Comparison of ENCODE assay signal across 29 mouse cellular contexts in genomic region chr2:121642934-121643333, GRCm38 (mm10).
DNase-seq lines count a peak whose midpoint lies in the region; ATAC-seq and TF ChIP-seq lines count a peak whose summit lies in the region.
"Had no signal": no experiment of that assay in that cellular context is flagged by ENCODE, and none has a peak within 500 bp of the region (broad histone marks: within the 10 kb centered on the region; RNA-seq: fewer than 3 reads in every experiment).

No protein-coding gene starts in this region.

- TF ChIP-seq CTCF in ES-Bruce4 (IDR thresholded peaks at IDR 0.05; ENCODE audit: low read depth, low read length), result no peak
- TF ChIP-seq CTCF in brain, embryonic 14.5 days (IDR thresholded peaks at IDR 0.05; ENCODE audit: borderline replicate concordance, extremely low read depth, insufficient read depth, insufficient read length), result no peak

- TF ChIP-seq EP300 in ES-Bruce4 (IDR thresholded peaks at IDR 0.05; ENCODE audit: insufficient read depth, low read depth, low read length), result peak; percentile 72; the same call in 1 of the 2 replicates

- no peaks in the 10 kb centered on the region for H3K4me1 ChIP-seq in embryonic facial prominence, embryonic 11.5 days (ENCODE audit: control insufficient read depth, insufficient read depth, low read length)
- peaks cover 17% of the 10 kb centered on the region for H3K4me1 ChIP-seq in embryonic facial prominence, embryonic 10.5 days
- H3K4me1 ChIP-seq in hindbrain, embryonic 12.5 days, result 0 out of 2 replicates have a peak, but pooled peaks cover 2% of the 10 kb centered on the region
- H3K4me1 ChIP-seq in hindbrain, embryonic 11.5 days (replicated peaks; ENCODE audit: control insufficient read depth, insufficient read depth, low read length), result no peaks in the 10 kb centered on the region
- peaks cover 3% of the 10 kb centered on the region for H3K4me1 ChIP-seq in ES-Bruce4 (ENCODE audit: control insufficient read depth, insufficient read depth, low read length)
- H3K4me1 ChIP-seq: liver, embryonic 15.5 days had no signal

- H3K9me3 ChIP-seq in embryonic facial prominence, embryonic 11.5 days (replicated peaks; ENCODE audit: control insufficient read depth, low read length), result no peaks in the 10 kb centered on the region
- no peaks in the 10 kb centered on the region for H3K9me3 ChIP-seq in embryonic facial prominence, embryonic 10.5 days
- no peaks in the 10 kb centered on the region for H3K9me3 ChIP-seq in hindbrain, embryonic 12.5 days (replicated peaks)
- no peaks in the 10 kb centered on the region for H3K9me3 ChIP-seq in hindbrain, embryonic 11.5 days (ENCODE audit: control insufficient read depth, low read length)
- no peaks in the 10 kb centered on the region for H3K9me3 ChIP-seq in ES-Bruce4 (replicated peaks; ENCODE audit: control insufficient read depth, insufficient read depth, low read length, poor library complexity, severe bottlenecking)
- H3K9me3 ChIP-seq: heart, embryonic 13.5 days; hindbrain, embryonic 13.5 days; limb, embryonic 12.5 days; liver, embryonic 15.5 days; lung, embryonic 15.5 days; neural tube, embryonic 15.5 days had no signal

- peak; percentile 25 for DNase-seq in embryonic facial prominence, embryonic 11.5 days (ENCODE audit: low spot score)
- DNase-seq in embryonic facial prominence, embryonic 10.5 days (ENCODE audit: low spot score), result no peak
- DNase-seq in hindbrain, embryonic 11.5 days (ENCODE audit: low spot score), result no peak
- DNase-seq in brain, embryonic 14.5 days (ENCODE audit: low read depth), result peak; percentile 53
- DNase-seq in spleen, postnatal 36 days (ENCODE audit: low spot score in 2 of 2), result no peak
- DNase-seq in left cerebral cortex, adult 11 months (ENCODE audit: low spot score), result no peak
- DNase-seq: adrenal gland, postnatal 10 days; cerebellum, adult 11 months; cerebellum, adult 9-10 months; gastrocnemius, adult 2 months; gastrocnemius, postnatal 36 days; heart, adult 18-20 months; heart, postnatal 10 days; kidney, postnatal 25 days; lung, postnatal 36 days; retina, postnatal 1 day; right cerebral cortex, postnatal 14 days; thymus, postnatal 14 days had no signal

- H3K4me2 ChIP-seq in embryonic facial prominence, embryonic 11.5 days (ENCODE audit: low read depth, low read length), result no peak overlapping the region
- peak overlapping the region; percentile 14; the same call in 1 of the 2 replicates for H3K4me2 ChIP-seq in hindbrain, embryonic 12.5 days (replicated peaks)
- H3K4me2 ChIP-seq in hindbrain, embryonic 11.5 days (replicated peaks; ENCODE audit: low read depth, low read length), result no peak overlapping the region
- H3K4me2 ChIP-seq: heart, embryonic 13.5 days; hindbrain, embryonic 13.5 days; limb, embryonic 12.5 days; liver, embryonic 15.5 days; lung, embryonic 15.5 days; midbrain, embryonic 11.5 days; neural tube, embryonic 15.5 days had no signal

- H3K9ac ChIP-seq in embryonic facial prominence, embryonic 11.5 days (replicated peaks; ENCODE audit: low read length), result no peak overlapping the region
- no peak overlapping the region for H3K9ac ChIP-seq in hindbrain, embryonic 12.5 days
- H3K9ac ChIP-seq in hindbrain, embryonic 11.5 days (ENCODE audit: low read depth, low read length), result no peak overlapping the region
- H3K9ac ChIP-seq in ES-Bruce4 (ENCODE audit: low read depth, poor library complexity, severe bottlenecking), result no peak overlapping the region
- H3K9ac ChIP-seq: heart, embryonic 13.5 days; hindbrain, embryonic 13.5 days; limb, embryonic 12.5 days; liver, embryonic 15.5 days; lung, embryonic 15.5 days; neural tube, embryonic 15.5 days had no signal

- TF ChIP-seq POLR2A in ES-Bruce4 (IDR thresholded peaks at IDR 0.05; ENCODE audit: insufficient read depth, low read length), result no peak
- TF ChIP-seq POLR2A in brain, embryonic 14.5 days (IDR thresholded peaks at IDR 0.05; ENCODE audit: borderline replicate concordance, extremely low read depth, insufficient read depth, insufficient read length, poor library complexity, severe bottlenecking), result no peak

- H3K27me3 ChIP-seq in embryonic facial prominence, embryonic 11.5 days (ENCODE audit: control insufficient read depth, insufficient read depth, low read length), result no peaks in the 10 kb centered on the region
- H3K27me3 ChIP-seq in embryonic facial prominence, embryonic 10.5 days (replicated peaks; ENCODE audit: low read depth, poor library complexity, severe bottlenecking), result no peaks in the 10 kb centered on the region
- no peaks in the 10 kb centered on the region for H3K27me3 ChIP-seq in hindbrain, embryonic 12.5 days
- H3K27me3 ChIP-seq in hindbrain, embryonic 11.5 days (ENCODE audit: control insufficient read depth, insufficient read depth, low read length), result no peaks in the 10 kb centered on the region
- H3K27me3 ChIP-seq in ES-Bruce4 (ENCODE audit: control insufficient read depth, insufficient read depth, low read length, poor library complexity, severe bottlenecking), result no peaks in the 10 kb centered on the region
- H3K27me3 ChIP-seq: heart, embryonic 13.5 days; hindbrain, embryonic 13.5 days; limb, embryonic 12.5 days; liver, embryonic 15.5 days; lung, embryonic 15.5 days; neural tube, embryonic 15.5 days had no signal

- 34% methylated on average over 6 of the region's 6 CpGs for WGBS in embryonic facial prominence, embryonic 11.5 days
- WGBS in embryonic facial prominence, embryonic 10.5 days, result 30% methylated on average over 6 of the region's 6 CpGs
- WGBS in hindbrain, embryonic 12.5 days, result 24% methylated on average over 6 of the region's 6 CpGs
- WGBS in hindbrain, embryonic 11.5 days, result 29% methylated on average over 6 of the region's 6 CpGs

- H3K4me3 ChIP-seq in embryonic facial prominence, embryonic 11.5 days (ENCODE audit: low read depth, low read length), result no peak overlapping the region
- H3K4me3 ChIP-seq in embryonic facial prominence, embryonic 10.5 days, result no peak overlapping the region
- H3K4me3 ChIP-seq in hindbrain, embryonic 12.5 days, result no peak overlapping the region
- H3K4me3 ChIP-seq in hindbrain, embryonic 11.5 days (ENCODE audit: low read depth, low read length), result no peak overlapping the region
- H3K4me3 ChIP-seq in ES-Bruce4 (ENCODE audit: low read depth, low read length), result no peak overlapping the region
- H3K4me3 ChIP-seq: gastrocnemius, adult 2 months; heart, embryonic 13.5 days; hindbrain, embryonic 13.5 days; left cerebral cortex, adult 2 months; limb, embryonic 12.5 days; liver, embryonic 15.5 days; lung, embryonic 15.5 days; neural tube, embryonic 15.5 days had no signal

- no peaks in the 10 kb centered on the region for H3K36me3 ChIP-seq in embryonic facial prominence, embryonic 11.5 days (replicated peaks; ENCODE audit: control insufficient read depth, insufficient read depth, low read depth, low read length)
- H3K36me3 ChIP-seq in embryonic facial prominence, embryonic 10.5 days (replicated peaks), result no peaks in the 10 kb centered on the region
- no peaks in the 10 kb centered on the region for H3K36me3 ChIP-seq in hindbrain, embryonic 12.5 days
- H3K36me3 ChIP-seq in hindbrain, embryonic 11.5 days (ENCODE audit: control insufficient read depth, insufficient read depth, low read length), result no peaks in the 10 kb centered on the region
- H3K36me3 ChIP-seq in ES-Bruce4 (ENCODE audit: control insufficient read depth, insufficient read depth, low read length, poor library complexity, severe bottlenecking), result no peaks in the 10 kb centered on the region
- H3K36me3 ChIP-seq: heart, embryonic 13.5 days; hindbrain, embryonic 13.5 days; limb, embryonic 12.5 days; liver, embryonic 15.5 days; lung, embryonic 15.5 days; neural tube, embryonic 15.5 days had no signal

- ATAC-seq in embryonic facial prominence, embryonic 11.5 days (replicated peaks; ENCODE audit: insufficient number of reproducible peaks, low FRiP score, low TSS enrichment, low read depth), result no peak
- no peak for ATAC-seq in hindbrain, embryonic 12.5 days (ENCODE audit: low FRiP score)
- no peak for ATAC-seq in hindbrain, embryonic 11.5 days (ENCODE audit: low FRiP score)
- ATAC-seq: intestine, postnatal 0 days had no signal

- H3K27ac ChIP-seq in embryonic facial prominence, embryonic 11.5 days (replicated peaks; ENCODE audit: low read depth, low read length), result no peak overlapping the region
- H3K27ac ChIP-seq in embryonic facial prominence, embryonic 10.5 days (replicated peaks), result no peak overlapping the region
- H3K27ac ChIP-seq in hindbrain, embryonic 12.5 days, result no peak overlapping the region
- no peak overlapping the region for H3K27ac ChIP-seq in hindbrain, embryonic 11.5 days (ENCODE audit: low read depth, low read length)
- H3K27ac ChIP-seq in ES-Bruce4 (ENCODE audit: insufficient read depth, low read length), result no peak overlapping the region
- H3K27ac ChIP-seq: gastrocnemius, adult 2 months; heart, embryonic 13.5 days; hindbrain, embryonic 13.5 days; left cerebral cortex, adult 2 months; limb, embryonic 12.5 days; liver, embryonic 15.5 days; lung, embryonic 15.5 days; neural tube, embryonic 15.5 days had no signal

Comparison
In these comparisons a context has a peak if more than half of its experiments do, and no peak if none do; other contexts are left out.
1. DNase-seq: peak in embryonic facial prominence, embryonic 11.5 days (single experiment) and brain, embryonic 14.5 days (single experiment); none in embryonic facial prominence, embryonic 10.5 days (single experiment), hindbrain, embryonic 11.5 days (single experiment), spleen, postnatal 36 days (0 of 2) and left cerebral cortex, adult 11 months (single experiment).